Mouse (Mus musculus): ENCODE measurements around the gene Nrxn3. TPM values are rescaled to one million over a fixed set of nuclear protein-coding genes. Genes with fewer than 3 reads are reported as not detected.

Gene Nrxn3
- polyA plus RNA-seq, 1 experiment = not detected

DNA sequence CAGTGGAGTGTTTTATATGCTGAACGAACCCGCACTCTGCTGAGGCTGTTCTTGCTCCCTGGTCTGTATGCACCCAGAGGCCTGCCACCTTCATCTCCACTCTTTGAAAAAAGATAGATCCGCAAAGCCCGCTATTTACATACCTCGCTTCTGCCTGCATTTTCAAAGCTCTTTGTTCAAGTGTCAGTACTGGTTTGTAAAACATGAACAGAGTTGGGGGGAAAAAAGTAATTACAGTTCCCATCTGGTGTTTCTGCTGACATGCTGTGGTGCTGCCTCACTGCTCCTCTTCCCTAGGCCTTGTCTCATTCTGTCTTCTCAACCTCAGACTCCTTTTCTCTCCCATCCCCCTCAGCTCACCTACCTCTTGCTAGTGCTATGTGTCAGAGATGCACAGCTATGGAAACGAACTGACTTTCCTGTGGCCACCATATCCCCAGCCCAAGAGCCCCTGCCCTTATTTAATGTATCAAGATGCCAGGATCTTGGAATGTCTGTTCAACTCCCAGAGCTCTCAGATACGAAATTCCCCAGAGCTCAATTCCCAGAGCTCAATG lies 387.2 kb downstream of the Nrxn3 start:
- Histone ChIP-seq H3K4me1 (ENCODE audit: control insufficient read depth, insufficient read depth, insufficient read length, low read length) (no peaks in the 10 kb centered on the region), H3K27ac (replicated peaks; ENCODE audit: low read depth, low read length) (no peak overlapping the region), H3K4me3 (ENCODE audit: insufficient read depth, low read depth, low read length) (no peak overlapping the region)

DNA sequence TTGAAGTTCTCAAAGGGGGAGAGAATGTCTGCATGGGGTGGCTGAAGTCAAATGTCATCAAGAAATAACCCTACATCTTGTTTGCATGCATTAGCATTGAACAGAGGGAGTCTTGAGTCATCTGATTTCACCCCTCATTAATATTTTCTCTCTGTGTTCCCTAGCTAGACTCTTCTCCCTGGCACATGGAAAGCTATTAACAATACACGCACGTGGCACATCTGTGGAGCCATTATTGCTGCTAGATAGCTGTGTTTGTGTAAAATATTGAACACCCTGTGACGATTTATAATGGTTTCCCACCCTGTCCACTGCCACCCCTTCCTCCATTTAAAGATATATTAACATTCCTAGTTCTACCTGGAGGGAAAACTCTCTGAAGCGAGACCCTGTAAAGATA lies 405.9 kb downstream of the Nrxn3 start:
- Histone ChIP-seq H3K4me1 (ENCODE audit: control insufficient read depth, insufficient read depth, insufficient read length, low read length) (no peaks in the 10 kb centered on the region), H3K27ac (replicated peaks; ENCODE audit: low read depth, low read length) (no peak overlapping the region)

GRCm38 (mm10) chr12:89129139-89129907 lies 406.6 kb downstream of the Nrxn3 start:
- Histone ChIP-seq H3K27ac (replicated peaks; ENCODE audit: low read depth, low read length) (no peak overlapping the region), H3K4me3 (ENCODE audit: insufficient read depth, low read depth, low read length) (no peak overlapping the region), H3K4me1 (ENCODE audit: control insufficient read depth, insufficient read depth, insufficient read length, low read length) (no peaks in the 10 kb centered on the region)

More for the DNA sequence above, 405.9 kb downstream of the Nrxn3 start:
- H3K4me3 ChIP-seq (ENCODE audit: insufficient read depth, low read depth, low read length) = no peak overlapping the region

DNA sequence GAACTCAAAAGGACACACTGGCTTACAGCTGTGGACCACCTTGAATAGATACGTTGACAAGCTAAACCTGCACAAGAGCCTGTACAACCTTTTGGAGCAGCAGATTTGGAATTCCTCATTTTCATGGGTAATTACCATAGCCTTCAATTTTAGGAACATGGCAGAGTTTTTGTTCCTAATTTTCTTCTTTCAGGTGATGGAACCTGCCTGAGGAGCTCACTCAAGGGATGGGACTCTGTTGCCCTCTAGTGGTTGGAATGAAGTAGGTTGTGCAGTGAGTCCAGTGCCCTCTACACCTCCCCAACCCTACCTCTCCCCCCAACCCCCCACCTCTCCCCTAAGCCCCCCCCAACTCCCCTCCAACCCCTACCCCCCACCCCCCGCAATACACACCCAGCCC lies 411.7 kb downstream of the Nrxn3 start:
- H3K27ac ChIP-seq (replicated peaks; ENCODE audit: low read depth, low read length) = no peak overlapping the region
- no peaks in the 10 kb centered on the region for H3K4me1 ChIP-seq (ENCODE audit: control insufficient read depth, insufficient read depth, insufficient read length, low read length)
- H3K4me3 ChIP-seq (ENCODE audit: insufficient read depth, low read depth, low read length) = no peak overlapping the region

DNA sequence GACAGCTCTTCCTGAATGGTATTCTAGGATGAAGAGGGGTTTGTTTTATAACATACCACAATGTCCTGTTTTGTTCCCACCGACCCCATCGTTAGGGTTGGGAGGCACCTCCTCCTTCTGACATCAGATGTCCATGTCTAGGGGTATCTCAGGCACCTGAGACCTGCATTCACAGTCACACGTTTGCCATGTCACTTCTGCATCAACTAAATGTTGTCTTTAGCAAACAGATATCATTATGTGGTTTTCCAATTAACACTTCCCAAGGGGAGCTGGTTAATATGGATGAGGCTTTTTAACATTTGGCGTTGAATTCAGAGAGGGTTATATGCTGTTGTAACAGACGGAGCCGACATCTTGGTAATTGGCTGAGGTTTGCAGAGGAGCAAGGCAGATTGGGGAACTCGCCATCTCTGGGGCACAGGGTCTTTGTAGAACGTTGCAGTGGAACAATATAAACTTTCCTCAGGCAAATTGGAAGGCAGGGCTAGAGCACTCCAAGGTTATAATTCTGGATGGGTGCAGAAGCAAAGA lies 412.2 kb downstream of the Nrxn3 start:
- Histone ChIP-seq H3K27ac (replicated peaks; ENCODE audit: low read depth, low read length) (no peak overlapping the region), H3K4me1 (ENCODE audit: control insufficient read depth, insufficient read depth, insufficient read length, low read length) (no peaks in the 10 kb centered on the region), H3K4me3 (ENCODE audit: insufficient read depth, low read depth, low read length) (no peak overlapping the region)

DNA sequence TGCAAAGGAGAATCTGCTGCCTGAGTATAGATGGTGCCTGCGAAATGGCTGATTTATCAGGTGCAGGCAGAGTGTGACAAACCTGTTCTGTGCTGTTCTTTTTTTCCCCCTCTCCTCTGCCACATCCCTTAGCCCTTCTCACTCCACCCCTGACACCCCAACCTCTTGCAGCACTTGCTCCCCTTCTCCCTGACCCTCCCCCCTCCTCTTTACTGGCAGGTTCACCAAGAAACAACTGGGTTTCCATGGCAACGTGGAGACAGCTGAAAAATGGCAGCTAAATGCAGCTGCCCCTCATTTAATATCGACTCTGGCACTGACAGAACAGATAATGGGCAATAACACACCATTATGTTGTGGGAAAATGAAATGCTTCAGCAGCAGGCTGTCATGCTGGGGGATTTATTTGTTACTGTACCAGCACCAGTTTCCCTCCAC lies 426.3 kb downstream of the Nrxn3 start:
- Histone ChIP-seq H3K27ac (replicated peaks; ENCODE audit: low read depth, low read length) (no peak overlapping the region), H3K4me1 (ENCODE audit: control insufficient read depth, insufficient read depth, insufficient read length, low read length) (no peaks in the 10 kb centered on the region), H3K4me3 (ENCODE audit: insufficient read depth, low read depth, low read length) (no peak overlapping the region)

DNA sequence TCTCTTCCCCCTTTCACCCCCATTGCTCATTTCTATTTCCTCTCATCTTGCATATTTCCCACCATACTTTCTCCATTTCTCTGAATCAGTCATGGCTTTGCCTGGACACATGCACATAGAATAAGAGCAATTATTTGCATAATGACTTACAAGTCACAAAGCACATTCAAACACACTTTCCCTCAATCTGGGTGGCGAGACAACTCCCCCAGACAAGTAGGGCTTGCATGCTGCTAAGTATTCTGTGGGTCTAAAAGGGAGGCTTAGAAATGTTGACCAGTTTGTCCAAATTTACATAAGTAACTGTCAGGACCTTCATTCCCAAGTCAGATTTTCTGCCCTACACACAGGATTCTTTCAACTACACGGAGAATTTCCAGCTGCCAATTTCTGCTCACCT lies 426.8 kb downstream of the Nrxn3 start:
- Histone ChIP-seq H3K4me1 (ENCODE audit: control insufficient read depth, insufficient read depth, insufficient read length, low read length) (no peaks in the 10 kb centered on the region), H3K27ac (replicated peaks; ENCODE audit: low read depth, low read length) (no peak overlapping the region), H3K4me3 (ENCODE audit: insufficient read depth, low read depth, low read length) (no peak overlapping the region)

DNA sequence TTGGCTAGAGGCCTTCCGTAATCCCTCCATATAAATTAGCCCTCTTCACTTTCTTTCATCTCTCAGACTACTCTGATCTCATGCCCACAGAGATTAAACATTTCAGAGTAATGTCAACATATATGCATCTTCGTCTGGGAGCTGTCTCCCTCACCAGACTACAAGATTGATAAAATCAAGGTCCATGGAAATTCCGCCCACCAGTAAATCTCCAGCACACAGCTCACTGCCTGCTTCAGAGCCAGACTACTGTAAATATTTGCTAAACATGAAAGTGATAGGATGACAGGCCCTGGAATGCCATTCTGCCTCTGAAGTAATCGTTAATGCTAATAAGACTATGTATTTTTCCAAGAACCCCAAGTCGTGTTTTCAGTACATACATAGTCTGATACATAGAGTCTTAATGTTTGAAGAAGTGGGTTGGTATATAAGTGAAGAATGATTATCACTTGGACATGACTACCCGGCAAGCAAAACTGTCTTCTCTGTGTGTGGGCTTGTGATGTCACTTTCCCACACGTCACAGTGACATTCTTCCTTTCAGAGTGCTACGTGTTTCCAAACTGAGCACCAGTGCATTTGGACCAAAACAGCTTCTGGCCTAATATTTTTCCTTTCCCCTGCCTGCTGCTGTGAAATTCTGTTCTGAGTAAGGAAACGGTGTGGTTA lies 433.5 kb downstream of the Nrxn3 start:
- Histone ChIP-seq H3K4me1 (ENCODE audit: control insufficient read depth, insufficient read depth, insufficient read length, low read length) (no peaks in the 10 kb centered on the region), H3K4me3 (ENCODE audit: insufficient read depth, low read depth, low read length) (no peak overlapping the region), H3K27ac (replicated peaks; ENCODE audit: low read depth, low read length) (no peak overlapping the region)

GRCm38 (mm10) chr12:89159353-89159752 lies 436.7 kb downstream of the Nrxn3 start:
- Histone ChIP-seq H3K4me3 (ENCODE audit: insufficient read depth, low read depth, low read length) (no peak overlapping the region), H3K4me1 (ENCODE audit: control insufficient read depth, insufficient read depth, insufficient read length, low read length) (no peaks in the 10 kb centered on the region), H3K27ac (replicated peaks; ENCODE audit: low read depth, low read length) (no peak overlapping the region)

- no peak overlapping the region for H3K4me3 ChIP-seq (ENCODE audit: insufficient read depth, low read depth, low read length)
- H3K27ac ChIP-seq (replicated peaks; ENCODE audit: low read depth, low read length) = no peak overlapping the region
- no peaks in the 10 kb centered on the region for H3K4me1 ChIP-seq (ENCODE audit: control insufficient read depth, insufficient read depth, insufficient read length, low read length)
Observed at GRCm38 (mm10) chr12:89174306-89175159, 451.9 kb downstream of the Nrxn3 start.

- H3K4me1 ChIP-seq (ENCODE audit: control insufficient read depth, insufficient read depth, insufficient read length, low read length) = no peaks in the 10 kb centered on the region
- no peak overlapping the region for H3K27ac ChIP-seq (replicated peaks; ENCODE audit: low read depth, low read length)
- H3K4me3 ChIP-seq (ENCODE audit: insufficient read depth, low read depth, low read length) = no peak overlapping the region
Observed at GRCm38 (mm10) chr12:89179970-89180666, 457.4 kb downstream of the Nrxn3 start.

GRCm38 (mm10) chr12:89181157-89181561 lies 458.5 kb downstream of the Nrxn3 start:
- H3K4me3 ChIP-seq (ENCODE audit: insufficient read depth, low read depth, low read length) = no peak overlapping the region
- no peak overlapping the region for H3K27ac ChIP-seq (replicated peaks; ENCODE audit: low read depth, low read length)

DNA sequence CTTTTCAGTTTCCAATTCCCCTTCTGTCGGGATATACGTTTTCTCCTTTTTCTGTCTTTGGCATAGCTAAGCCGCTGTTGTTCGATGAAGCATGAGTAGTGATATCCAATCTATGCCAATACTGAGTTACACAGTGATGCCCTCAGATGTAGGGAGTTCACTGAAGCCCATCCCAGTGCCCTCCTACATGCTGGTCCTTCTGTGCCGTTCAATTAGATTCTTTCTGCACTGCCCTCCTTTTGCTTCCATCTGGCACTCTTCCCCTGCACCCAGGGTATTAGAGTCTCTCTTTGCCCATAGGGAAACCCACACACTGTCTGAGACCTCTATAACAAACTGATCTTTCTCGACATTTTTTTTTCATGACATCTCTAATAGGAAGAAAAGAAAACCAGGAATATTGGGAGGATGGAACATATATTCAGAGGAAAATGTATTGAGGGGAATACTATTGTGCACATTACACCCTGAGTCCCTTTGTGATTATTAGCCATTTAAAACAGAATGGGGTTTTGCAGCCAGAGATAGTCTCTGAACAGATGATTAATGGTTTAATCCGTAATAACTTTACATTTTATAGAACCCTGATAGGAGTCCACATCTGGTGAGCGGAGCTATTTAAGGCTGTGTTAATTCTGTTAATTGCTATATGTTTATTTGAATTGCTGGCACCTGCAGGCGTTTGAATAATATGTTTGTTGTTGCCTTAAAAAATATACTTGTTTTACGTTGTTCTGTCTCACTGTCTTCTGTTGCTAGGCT lies 476.3 kb downstream of the Nrxn3 start:
- Histone ChIP-seq H3K27ac (replicated peaks; ENCODE audit: low read depth, low read length) (no peak overlapping the region), H3K4me3 (ENCODE audit: insufficient read depth, low read depth, low read length) (no peak overlapping the region), H3K4me1 (ENCODE audit: control insufficient read depth, insufficient read depth, insufficient read length, low read length) (no peaks in the 10 kb centered on the region)

More at GRCm38 (mm10) chr12:89181157-89181561, 458.5 kb downstream of the Nrxn3 start:
- H3K4me1 ChIP-seq (ENCODE audit: control insufficient read depth, insufficient read depth, insufficient read length, low read length) = no peaks in the 10 kb centered on the region

DNA sequence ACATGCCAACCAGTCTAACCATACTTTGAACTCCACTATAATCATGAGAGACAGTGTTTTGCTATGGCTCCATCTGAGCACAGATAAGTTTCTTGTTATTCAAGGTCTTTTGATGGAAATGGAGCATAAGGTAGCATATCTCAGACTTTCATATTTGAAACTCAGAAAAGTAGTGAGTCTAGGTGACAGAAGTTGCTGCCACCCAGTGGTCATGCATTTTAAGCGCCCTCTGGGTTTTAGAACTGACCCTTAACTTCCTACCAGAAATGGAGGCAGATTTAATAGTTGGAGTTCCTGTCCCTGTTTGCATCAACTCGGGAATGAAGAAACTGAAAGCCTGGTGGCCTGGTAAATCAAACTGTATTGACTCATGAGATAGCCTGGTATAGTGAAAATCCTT lies 488.9 kb downstream of the Nrxn3 start:
- no peaks in the 10 kb centered on the region for H3K4me1 ChIP-seq (ENCODE audit: control insufficient read depth, insufficient read depth, insufficient read length, low read length)
- no peak overlapping the region for H3K4me3 ChIP-seq (ENCODE audit: insufficient read depth, low read depth, low read length)
- H3K27ac ChIP-seq (replicated peaks; ENCODE audit: low read depth, low read length) = no peak overlapping the region
